Mouse (Mus musculus): Measurements from ENCODE around the gene Tarbp1. TPM values are rescaled to one million over a fixed set of nuclear protein-coding genes. Genes with fewer than 3 reads are reported as not detected.
"Not testable (repeated sequence)": the region's sequence is repeated elsewhere in the genome, so short reads cannot be mapped to it uniquely, and the experiment has no call there.

The Tarbp1 gene
- total RNA-seq, 2 experiments from 2014 or later = 3.5 to 4.1 TPM

- intact Hi-C loops (cut with DNase I) = loop anchor here (10.0 kb wide), 1 partner anchor 470 kb away; no protein-coding TSS in a partner anchor
Measured at GRCm38 (mm10) chr8:126424946-126425345, 49.9 kb downstream of the Tarbp1 start.

GRCm38 (mm10) chr8:126424163-126424562, 50.7 kb downstream of the Tarbp1 start:
- intact Hi-C loops (cut with DNase I) = loop anchor here (10.0 kb wide), 1 partner anchor 469 kb away; no protein-coding TSS in a partner anchor
- DNase-seq (ENCODE audit: low spot score in 2 of 2) = no peak

More at GRCm38 (mm10) chr8:126424946-126425345, 49.9 kb downstream of the Tarbp1 start:
- DNase-seq (ENCODE audit: low spot score in 2 of 2) = no peak

GRCm38 (mm10) chr8:126422920-126423300, 52.0 kb downstream of the Tarbp1 start:
- intact Hi-C loops (cut with DNase I) = loop anchor here (10.0 kb wide), 1 partner anchor 468 kb away; no protein-coding TSS in a partner anchor
- DNase-seq (ENCODE audit: low spot score in 2 of 2) = peak; percentile 34 to 52

GRCm38 (mm10) chr8:126422174-126422919, 52.5 kb downstream of the Tarbp1 start, which contains the start of gene Coa6:
Gene Coa6, plus strand, starts transcription at chr8:126422515.
- peak; percentile 97 to 98 for DNase-seq (ENCODE audit: low spot score in 2 of 2)
- intact Hi-C loops (cut with DNase I) = loop anchor here (10.0 kb wide), 1 partner anchor 468 kb away; no protein-coding TSS in a partner anchor

- no peak for DNase-seq (ENCODE audit: low spot score in 2 of 2)
- intact Hi-C loops (cut with DNase I) = loop anchor here (10.0 kb wide), 1 partner anchor 466 kb away; no protein-coding TSS in a partner anchor
Measured at GRCm38 (mm10) chr8:126420834-126421233, 54.0 kb downstream of the Tarbp1 start.

- peak in 1 of 2 experiments; percentile 32 for DNase-seq (ENCODE audit: low spot score in 2 of 2)
- intact Hi-C loops (cut with DNase I) = no loop called here
Measured at GRCm38 (mm10) chr8:126405030-126405429, 69.8 kb downstream of the Tarbp1 start.

- intact Hi-C loops (cut with DNase I); DNase-seq (ENCODE audit: low spot score in 2 of 2): not testable (repeated sequence)
Measured at GRCm38 (mm10) chr8:126404550-126404949, 70.3 kb downstream of the Tarbp1 start.

- no peak for DNase-seq (ENCODE audit: low spot score in 2 of 2)
- intact Hi-C loops (cut with DNase I) = no loop called here
Measured at GRCm38 (mm10) chr8:126398349-126398748, 76.5 kb downstream of the Tarbp1 start.

- intact Hi-C loops (cut with DNase I) = no loop called here
- peak in 1 of 2 experiments; percentile 51 for DNase-seq (ENCODE audit: low spot score in 2 of 2)
Measured at GRCm38 (mm10) chr8:126395917-126396316, 78.9 kb downstream of the Tarbp1 start.

- intact Hi-C loops (cut with DNase I) = no loop called here
- DNase-seq (ENCODE audit: low spot score in 2 of 2) = peak in 1 of 2 experiments; percentile 24
Measured at GRCm38 (mm10) chr8:126395386-126395785, 79.5 kb downstream of the Tarbp1 start.

GRCm38 (mm10) chr8:126391541-126391940, 83.3 kb downstream of the Tarbp1 start:
- intact Hi-C loops (cut with DNase I) = no loop called here
- no peak for DNase-seq (ENCODE audit: low spot score in 2 of 2)

GRCm38 (mm10) chr8:126387566-126387965, 87.3 kb downstream of the Tarbp1 start:
- peak in 1 of 2 experiments; percentile 30 for DNase-seq (ENCODE audit: low spot score in 2 of 2)
- intact Hi-C loops (cut with DNase I) = no loop called here

GRCm38 (mm10) chr8:126382749-126383148, 92.1 kb downstream of the Tarbp1 start:
- intact Hi-C loops (cut with DNase I) = loop anchor here (5.0 kb wide), 1 partner anchor 115 kb away; no protein-coding TSS in a partner anchor
- peak; percentile 51 to 55 for DNase-seq (ENCODE audit: low spot score in 2 of 2)

- DNase-seq (ENCODE audit: low spot score in 2 of 2) = no peak
- intact Hi-C loops (cut with DNase I) = loop anchor here (5.0 kb wide), 1 partner anchor 115 kb away; no protein-coding TSS in a partner anchor
Measured at GRCm38 (mm10) chr8:126382216-126382615, 92.6 kb downstream of the Tarbp1 start.

GRCm38 (mm10) chr8:126381299-126381698, 93.6 kb downstream of the Tarbp1 start:
- intact Hi-C loops (cut with DNase I) = loop anchor here (5.0 kb wide), 1 partner anchor 114 kb away; no protein-coding TSS in a partner anchor
- no peak for DNase-seq (ENCODE audit: low spot score in 2 of 2)

- intact Hi-C loops (cut with DNase I) = loop anchor here (5.0 kb wide), 1 partner anchor 113 kb away; no protein-coding TSS in a partner anchor
Measured at GRCm38 (mm10) chr8:126380141-126380540, 94.7 kb downstream of the Tarbp1 start.

GRCm38 (mm10) chr8:126379580-126379979, 95.3 kb downstream of the Tarbp1 start:
- intact Hi-C loops (cut with DNase I) = no loop called here
- no peak for DNase-seq (ENCODE audit: low spot score in 2 of 2)

More at GRCm38 (mm10) chr8:126380141-126380540, 94.7 kb downstream of the Tarbp1 start:
- no peak for DNase-seq (ENCODE audit: low spot score in 2 of 2)
